Mouse (Mus musculus) liver, postnatal 0 days (tissue): ENCODE measurements around the gene Prr14l.

ENCODE experiments used
- CTCF ChIP-seq: sonication (generic); IDR thresholded peaks from 2 replicates; pipeline ENCODE4 v1.5.1; 2016; ENCODE audit warnings: antibody characterized with exemption, low read depth
- EP300 ChIP-seq: IDR thresholded peaks from 2 replicates; pipeline ENCODE4 v1.6.1; 2016; ENCODE audit warnings: antibody characterized with exemption, low read depth, mild to moderate bottlenecking

DNA sequence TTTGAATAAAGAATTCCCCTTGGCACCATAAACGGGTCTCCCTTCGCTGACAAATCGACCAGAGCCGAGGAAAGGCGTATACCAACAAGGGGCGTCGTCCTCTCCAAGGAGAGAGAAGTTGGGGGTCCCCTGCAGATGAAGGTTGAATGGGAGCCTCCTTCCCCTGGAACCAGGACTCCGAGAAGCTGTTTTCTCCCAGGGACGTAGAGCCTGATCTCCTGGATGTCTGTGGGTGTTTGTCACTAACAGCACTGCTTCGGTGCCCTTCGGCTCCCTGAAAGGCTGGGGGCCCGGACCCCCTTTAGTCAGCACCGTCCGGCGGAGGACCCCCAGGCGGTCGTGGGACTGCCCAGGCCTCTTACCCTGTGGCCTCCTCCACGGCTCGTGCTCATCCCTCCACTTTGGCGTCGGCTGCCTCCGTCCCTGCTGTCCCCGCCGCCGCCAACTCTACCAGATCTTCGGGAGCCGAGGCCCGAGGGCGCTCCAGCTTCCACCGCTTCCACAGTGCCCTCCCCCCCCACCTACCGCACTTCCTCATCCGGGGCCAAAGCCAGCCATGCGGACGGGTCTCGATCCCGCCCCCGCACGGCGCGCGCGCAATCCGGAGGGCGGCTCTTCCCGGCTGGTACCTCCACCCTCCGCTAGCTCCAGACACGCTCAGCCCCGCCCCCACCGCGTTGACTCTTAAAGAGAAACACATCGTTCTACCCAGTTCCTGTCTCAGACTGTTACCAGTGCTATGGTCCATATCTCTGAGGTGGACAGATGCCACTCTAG lies at the start of gene Prr14l:
- TF ChIP-seq CTCF (no peak), EP300 (peak; percentile 72)
